Mouse (Mus musculus) forebrain, embryonic 16.5 days (tissue): ENCODE measurements around the gene Cul3. TPM values are rescaled to one million over a fixed set of nuclear protein-coding genes. Genes with fewer than 3 reads are reported as not detected.

Experiments used
- ATAC-seq: fragments of 200-750 bp; cut with Nextera tagmentation; 2 replicates; pipeline ENCODE4 v1.8.0; 2017; ENCODE audit warnings: mild to moderate bottlenecking, moderate library complexity
- H3K27ac ChIP-seq: fragments of 300-500 bp; sonication (generic); 2 replicates; pipeline ENCODE4 v1.5.1; 2014; ENCODE audit warnings: low read length, control low read depth
- H3K27me3 ChIP-seq: fragments of 300-500 bp; sonication (generic); replicated peaks from 2 replicates; pipeline ENCODE4 v1.6.1; 2014; ENCODE audit warnings: low read length; ENCODE audit not compliant: control insufficient read depth, insufficient read depth
- H3K36me3 ChIP-seq: fragments of 300-500 bp; sonication (generic); 2 replicates; pipeline ENCODE4 v1.6.1; 2014; ENCODE audit not compliant: control insufficient read depth, insufficient read depth
- H3K4me1 ChIP-seq: fragments of 300-500 bp; sonication (generic); replicated peaks from 2 replicates; pipeline ENCODE4 v1.6.1; 2014; ENCODE audit warnings: low read length; ENCODE audit not compliant: control insufficient read depth, insufficient read depth
- H3K4me2 ChIP-seq: fragments of 300-500 bp; sonication (generic); 2 replicates; pipeline ENCODE4 v1.6.1; 2014; ENCODE audit warnings: mild to moderate bottlenecking, low read length, control low read depth
- H3K4me3 ChIP-seq: fragments of 300-500 bp; sonication (generic); replicated peaks from 2 replicates; pipeline ENCODE4 v1.5.1; 2014; ENCODE audit warnings: mild to moderate bottlenecking, low read length, control low read depth
- H3K9ac ChIP-seq: fragments of 300-500 bp; sonication (generic); replicated peaks from 2 replicates; pipeline ENCODE4 v1.6.1; 2014; ENCODE audit warnings: low read depth, low read length, control low read depth
- H3K9me3 ChIP-seq: fragments of 300-500 bp; sonication (generic); 2 replicates; pipeline ENCODE4 v1.6.1; 2016; ENCODE audit warnings: low read length; ENCODE audit not compliant: control insufficient read depth
- WGBS: fragments of 180-500 bp; shearing (Covaris S2); extraction: QIAGEN DNeasy Blood & Tissue Kit; methylation state at CpG from one replicate; pipeline ENCODE4 v1.1.7; 2014; 5-methylcytosine and 5-hydroxymethylcytosine counted together
- polyA plus RNA-seq: library from polyadenylated mRNA; unstranded; fragments of >200 nt; fragmentation: Nextera tagmentation; extraction: Ambion mirVana; gene quantifications from 2 replicates; pipeline ENCODE4 v1.2.1, GENCODE M21; 2015

The Cul3 gene
- polyA plus RNA-seq = 26.9 and 28.5 TPM in 2 replicates

DNA sequence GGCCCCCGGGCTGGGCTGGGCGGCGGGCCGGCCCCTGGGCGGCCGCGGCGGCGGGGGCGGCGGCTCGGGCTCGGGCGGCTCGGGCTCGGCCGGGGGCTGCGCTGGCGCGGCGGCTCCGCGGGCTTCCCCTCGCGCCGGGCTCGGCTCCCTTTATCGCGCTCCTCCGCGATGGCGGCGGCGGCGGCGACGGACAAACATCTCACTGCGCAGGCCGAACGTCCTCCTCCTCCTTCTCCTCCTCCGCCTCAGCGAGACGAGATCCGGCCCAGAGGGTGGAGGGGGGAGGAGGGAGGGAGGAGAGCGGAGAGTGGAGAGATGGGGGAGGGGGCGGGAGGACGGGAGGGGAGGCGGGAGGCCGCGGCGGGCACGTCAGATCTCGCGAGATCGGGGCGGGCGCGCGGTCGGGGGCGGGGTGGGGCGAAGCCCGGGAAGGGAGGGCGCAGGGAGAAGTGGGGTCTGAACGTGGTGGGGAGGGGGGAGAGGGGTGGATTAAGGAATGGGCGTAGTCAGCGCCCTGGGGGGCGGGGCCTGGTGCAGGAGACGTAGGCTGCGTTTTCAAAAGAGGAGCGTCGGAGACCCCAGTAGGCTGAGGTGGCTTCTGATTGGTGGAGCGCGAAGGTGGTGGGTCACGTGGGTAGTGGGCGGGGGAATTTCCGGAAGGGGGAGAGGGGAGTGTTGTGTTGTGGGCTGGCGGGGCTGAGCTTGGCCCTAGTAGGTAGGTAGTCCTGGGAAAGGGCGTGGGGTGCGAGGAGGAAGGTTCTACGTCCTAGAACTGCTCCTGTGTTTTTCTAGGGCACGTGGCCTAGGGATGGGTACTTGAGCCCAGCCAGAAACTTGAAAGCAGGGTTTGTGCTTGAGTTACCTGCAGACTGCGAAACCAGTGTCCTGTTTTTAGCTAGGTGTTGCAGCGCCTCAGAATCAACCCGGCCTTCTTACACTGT, at the start of gene Cul3:
Gene Cul3 (minus strand): TSS at position 45 of the 941 bp plus-strand sequence.
- peak within 1 kb of the TSS; percentile 94 for H3K4me3 ChIP-seq
- peak within 1 kb of the TSS; percentile 97 for H3K9ac ChIP-seq
- no peaks in the 10 kb centered on the region for H3K36me3 ChIP-seq
- H3K9me3 ChIP-seq = no peaks in the 10 kb centered on the region
- no peaks in the 10 kb centered on the region for H3K27me3 ChIP-seq
- ATAC-seq = peak; percentile 98
- 1% methylated on average over 58 of the region's 85 CpGs for WGBS
- peak within 1 kb of the TSS; percentile 95 for H3K4me2 ChIP-seq
- H3K4me1 ChIP-seq = peaks cover 19% of the 10 kb centered on the region
- H3K27ac ChIP-seq = peak within 1 kb of the TSS; percentile 98

DNA sequence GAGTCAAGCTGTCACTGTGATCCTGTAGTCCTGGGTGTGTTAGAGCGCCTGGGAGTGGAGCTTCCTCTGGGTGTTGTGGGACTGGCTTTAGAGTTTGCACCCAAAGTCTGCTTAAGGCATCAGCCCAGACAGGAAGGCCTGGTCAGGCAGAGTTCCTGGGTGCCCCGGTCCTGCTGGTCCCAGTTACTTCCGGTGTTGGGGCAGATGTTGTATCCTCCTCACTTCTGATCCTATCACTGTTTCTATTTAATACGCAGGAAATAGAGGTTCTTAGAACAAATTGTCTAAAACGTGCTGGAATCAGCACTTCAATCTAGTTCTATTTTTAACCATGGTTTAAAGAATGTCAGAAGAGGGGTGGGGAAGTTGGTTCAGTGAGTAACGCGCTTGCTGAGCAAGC, 49.2 kb upstream of the Cul3 start:
- ATAC-seq = no peak
- Histone ChIP-seq H3K4me2 (no peak overlapping the region), H3K27ac (no peak overlapping the region), H3K4me1 (no peaks in the 10 kb centered on the region; the same call in 1 of the 2 replicates), H3K4me3 (no peak overlapping the region), H3K27me3 (no peaks in the 10 kb centered on the region), H3K9ac (no peak overlapping the region), H3K36me3 (no peaks in the 10 kb centered on the region), H3K9me3 (0 out of 2 replicates have a peak, but pooled peaks cover 3% of the 10 kb centered on the region)
- 87% methylated on average over 7 of the region's 7 CpGs for WGBS

DNA sequence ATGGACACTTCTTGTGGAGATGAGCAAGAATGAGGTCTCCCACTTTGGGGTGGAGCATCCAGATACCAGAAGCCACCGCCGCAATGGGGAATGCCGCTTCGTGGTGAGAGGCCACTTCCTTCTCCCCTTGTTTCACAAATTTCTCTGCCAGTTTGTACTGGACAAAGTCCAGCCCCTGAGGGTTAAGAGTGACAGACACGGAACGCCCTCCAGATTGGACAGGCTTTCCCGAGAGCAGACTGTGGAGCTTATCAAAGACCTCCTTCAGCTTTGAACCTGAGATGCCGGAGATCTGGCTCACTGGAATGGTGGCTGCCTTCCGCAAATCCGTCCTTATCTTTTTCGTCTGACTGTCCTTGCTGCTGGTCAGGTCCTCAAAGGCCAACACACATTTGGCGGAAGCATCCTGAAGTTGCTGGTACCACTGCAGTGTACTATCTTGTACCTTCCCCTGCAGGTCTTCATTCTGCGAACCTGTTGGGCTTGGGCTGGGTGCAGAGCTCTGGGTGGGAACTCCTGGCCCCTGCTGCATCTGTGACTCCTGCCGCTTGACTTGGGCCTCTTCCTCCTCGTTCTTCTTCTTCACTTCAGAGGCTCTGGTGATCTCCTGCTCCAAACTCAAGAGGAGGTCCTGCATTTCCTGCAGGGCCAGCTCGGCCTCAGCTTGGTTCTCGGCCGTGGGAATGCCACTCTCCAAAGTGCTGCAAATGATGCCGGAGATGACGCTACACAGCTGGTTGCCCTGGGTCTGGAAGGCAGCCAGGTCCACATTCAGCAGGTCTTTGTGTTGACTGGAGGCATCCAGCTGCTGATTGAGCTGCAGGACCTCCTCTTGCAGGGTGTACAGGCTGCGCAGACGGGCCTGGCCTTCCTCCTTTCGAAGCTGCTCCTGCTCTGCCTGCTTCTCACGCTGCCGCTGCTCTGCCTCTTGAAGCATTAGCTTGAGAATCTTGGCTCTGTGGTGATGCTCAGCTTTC, 43.6 kb upstream of the Cul3 start:
- H3K27ac ChIP-seq = no peak overlapping the region
- no peaks in the 10 kb centered on the region for H3K4me1 ChIP-seq
- no peak overlapping the region for H3K4me3 ChIP-seq
- no peak overlapping the region for H3K4me2 ChIP-seq
- H3K9ac ChIP-seq = no peak overlapping the region
- H3K9me3 ChIP-seq = 0 out of 2 replicates have a peak, but pooled peaks cover 3% of the 10 kb centered on the region
- no peak for ATAC-seq
- H3K36me3 ChIP-seq = no peaks in the 10 kb centered on the region
- no peaks in the 10 kb centered on the region for H3K27me3 ChIP-seq
- WGBS = 88% methylated on average over 25 of the region's 25 CpGs

DNA sequence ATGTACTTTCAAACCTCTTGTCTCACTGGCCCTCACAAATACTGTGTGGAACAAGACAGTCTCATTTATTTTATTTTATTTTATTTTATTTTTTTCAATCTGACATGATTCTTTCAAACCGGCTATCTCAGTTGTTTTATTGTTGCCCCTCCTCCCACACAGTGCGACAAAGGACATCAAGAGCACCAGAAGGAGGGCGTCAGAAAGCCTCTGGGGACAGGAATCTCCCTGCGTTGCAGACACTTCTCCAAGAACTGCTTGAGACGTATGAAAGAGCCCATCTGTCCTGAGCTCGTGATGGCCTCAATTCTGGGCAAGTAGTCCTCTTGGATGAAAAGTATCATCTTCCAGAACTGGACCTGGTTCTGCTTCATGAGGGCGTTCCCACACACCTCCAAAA, 42.6 kb upstream of the Cul3 start:
- no peak overlapping the region for H3K27ac ChIP-seq
- no peak for ATAC-seq
- no peak overlapping the region for H3K4me2 ChIP-seq
- H3K36me3 ChIP-seq = no peaks in the 10 kb centered on the region
- H3K9me3 ChIP-seq = 0 out of 2 replicates have a peak, but pooled peaks cover 3% of the 10 kb centered on the region
- no peak overlapping the region for H3K9ac ChIP-seq
- H3K4me3 ChIP-seq = no peak overlapping the region
- no peaks in the 10 kb centered on the region for H3K27me3 ChIP-seq
- 84% methylated on average over 7 of the region's 7 CpGs for WGBS
- H3K4me1 ChIP-seq = no peaks in the 10 kb centered on the region

DNA sequence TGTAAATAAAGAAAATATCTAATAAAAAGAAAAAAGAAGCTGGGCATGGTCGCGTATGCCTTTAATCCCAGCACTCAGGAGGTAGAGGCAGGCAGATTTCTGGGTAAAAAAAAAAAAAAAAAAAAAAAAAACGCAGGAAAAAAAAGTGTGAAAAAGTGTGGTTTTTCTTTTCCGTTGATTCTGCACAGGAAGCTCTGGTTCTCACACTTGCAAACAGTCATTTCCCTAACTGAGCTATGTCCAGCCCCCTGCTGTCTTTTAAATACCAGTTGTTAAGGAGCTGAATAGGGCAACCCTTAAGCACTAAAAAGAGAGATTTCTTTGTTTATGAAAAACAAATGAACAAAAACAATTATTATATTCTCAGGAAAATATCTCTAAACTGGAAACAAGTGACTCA, 41.0 kb upstream of the Cul3 start:
- H3K36me3 ChIP-seq = no peaks in the 10 kb centered on the region
- 13% methylated on average over 4 of the region's 4 CpGs for WGBS
- no peak overlapping the region for H3K4me3 ChIP-seq
- no peak overlapping the region for H3K4me2 ChIP-seq
- H3K9ac ChIP-seq = no peak overlapping the region
- 0 out of 2 replicates have a peak, but pooled peaks cover 3% of the 10 kb centered on the region for H3K9me3 ChIP-seq
- H3K27me3 ChIP-seq = no peaks in the 10 kb centered on the region
- H3K4me1 ChIP-seq = no peaks in the 10 kb centered on the region
- no peak for ATAC-seq
- H3K27ac ChIP-seq = no peak overlapping the region

DNA sequence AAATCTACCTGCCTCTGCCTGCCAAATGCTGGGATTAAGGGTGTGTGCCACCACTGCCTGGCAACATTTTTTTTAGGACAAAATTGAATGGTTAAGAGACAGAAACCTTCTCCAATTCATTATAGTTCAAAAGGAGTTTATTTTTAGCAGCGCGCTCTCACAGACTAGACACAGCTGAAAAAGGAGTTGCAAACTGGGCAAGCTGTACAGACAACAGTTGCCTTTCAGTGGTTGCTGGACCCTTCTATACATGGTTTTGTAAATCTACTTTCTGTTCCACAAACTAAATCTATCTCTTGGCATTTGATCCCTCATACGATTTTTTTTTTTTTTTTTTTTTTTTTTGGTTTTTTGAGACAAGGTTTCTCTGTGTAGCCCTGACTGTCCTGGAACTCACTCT, 31.7 kb upstream of the Cul3 start:
- Histone ChIP-seq H3K27me3 (no peaks in the 10 kb centered on the region), H3K36me3 (no peaks in the 10 kb centered on the region)
- no peak for ATAC-seq

DNA sequence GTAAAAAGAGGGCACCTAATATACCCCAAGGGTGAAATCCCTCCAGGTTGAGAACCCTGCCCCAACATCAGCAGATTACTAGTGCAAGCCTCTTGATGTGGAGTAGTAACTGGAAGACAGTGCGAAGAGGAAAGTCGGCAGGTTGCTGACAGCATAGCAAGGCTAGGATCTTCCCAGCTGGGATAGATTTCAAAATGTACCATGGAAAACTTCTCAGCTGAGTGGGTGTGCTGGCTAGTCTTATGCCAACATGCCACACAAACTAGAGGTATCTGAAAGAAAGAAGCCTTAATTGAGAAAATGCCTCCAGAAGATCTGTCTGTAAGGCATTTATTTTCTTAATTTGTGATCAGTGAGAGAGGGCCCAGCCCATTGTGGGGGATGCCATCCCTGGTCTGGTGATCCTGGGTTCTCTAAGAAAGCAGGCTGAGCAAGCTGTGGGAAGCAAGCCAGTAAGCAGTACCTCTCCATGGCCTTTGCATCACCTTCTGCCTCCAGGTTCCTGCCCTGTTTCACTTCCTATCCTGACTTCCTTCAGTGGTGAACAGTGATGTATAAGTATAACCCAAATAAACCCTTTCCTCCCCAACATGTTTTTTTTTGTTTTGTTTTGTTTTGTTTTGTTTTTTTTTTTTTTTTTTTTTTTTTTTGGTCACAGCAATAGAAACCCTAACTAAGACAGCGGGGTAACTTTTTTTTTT, 31.1 kb upstream of the Cul3 start:
- 91% methylated on average over 3 of the region's 3 CpGs for WGBS
- no peak overlapping the region for H3K4me3 ChIP-seq
- no peak overlapping the region for H3K4me2 ChIP-seq
- H3K9me3 ChIP-seq = no peaks in the 10 kb centered on the region
- H3K27ac ChIP-seq = no peak overlapping the region
- H3K9ac ChIP-seq = no peak overlapping the region
- no peak for ATAC-seq
- no peaks in the 10 kb centered on the region for H3K27me3 ChIP-seq
- H3K36me3 ChIP-seq = no peaks in the 10 kb centered on the region
- H3K4me1 ChIP-seq = no peaks in the 10 kb centered on the region

More for the DNA sequence above, 31.7 kb upstream of the Cul3 start:
- Histone ChIP-seq H3K27ac (no peak overlapping the region), H3K4me1 (no peaks in the 10 kb centered on the region), H3K9ac (no peak overlapping the region), H3K4me2 (no peak overlapping the region), H3K9me3 (no peaks in the 10 kb centered on the region), H3K4me3 (no peak overlapping the region)
- WGBS = 89% methylated on average over 3 of the region's 3 CpGs

DNA sequence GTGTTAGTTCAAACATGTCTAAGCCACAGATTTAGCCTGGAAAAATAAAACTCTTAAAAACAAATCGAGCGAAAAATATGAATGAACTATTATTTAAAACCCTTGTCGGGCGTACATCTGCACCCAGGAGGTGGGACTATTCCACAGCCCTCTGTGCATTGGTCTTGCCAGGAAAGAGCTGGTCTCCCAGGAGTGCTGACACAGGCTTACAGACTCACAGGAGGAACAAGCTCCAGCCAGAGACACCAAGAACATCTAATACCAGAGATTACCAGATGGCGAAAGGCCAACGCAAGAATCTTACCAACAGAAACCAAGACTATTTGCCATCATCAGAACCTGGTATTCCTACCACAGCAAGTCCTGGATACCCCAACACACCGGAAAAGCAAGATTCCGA, 23.2 kb upstream of the Cul3 start:
- Histone ChIP-seq H3K27me3 (no peaks in the 10 kb centered on the region), H3K4me3 (no peak overlapping the region), H3K9me3 (no peaks in the 10 kb centered on the region), H3K4me2 (no peak overlapping the region), H3K9ac (no peak overlapping the region), H3K27ac (no peak overlapping the region), H3K4me1 (peaks cover 5% of the 10 kb centered on the region), H3K36me3 (no peaks in the 10 kb centered on the region)
- 94% methylated on average over 8 of the region's 8 CpGs for WGBS
- no peak for ATAC-seq
